Mouse (Mus musculus): Measurements from ENCODE around the gene Pithd1. TPM values are rescaled to one million over a fixed set of nuclear protein-coding genes. Genes with fewer than 3 reads are reported as not detected.
A peak's percentile ranks its signal among the peaks of the same experiment; 100 is the strongest.

Gene Pithd1
- polyA plus RNA-seq (2012; rRNA removed): 32.6 and 35.3 TPM in 2 replicates

DNA sequence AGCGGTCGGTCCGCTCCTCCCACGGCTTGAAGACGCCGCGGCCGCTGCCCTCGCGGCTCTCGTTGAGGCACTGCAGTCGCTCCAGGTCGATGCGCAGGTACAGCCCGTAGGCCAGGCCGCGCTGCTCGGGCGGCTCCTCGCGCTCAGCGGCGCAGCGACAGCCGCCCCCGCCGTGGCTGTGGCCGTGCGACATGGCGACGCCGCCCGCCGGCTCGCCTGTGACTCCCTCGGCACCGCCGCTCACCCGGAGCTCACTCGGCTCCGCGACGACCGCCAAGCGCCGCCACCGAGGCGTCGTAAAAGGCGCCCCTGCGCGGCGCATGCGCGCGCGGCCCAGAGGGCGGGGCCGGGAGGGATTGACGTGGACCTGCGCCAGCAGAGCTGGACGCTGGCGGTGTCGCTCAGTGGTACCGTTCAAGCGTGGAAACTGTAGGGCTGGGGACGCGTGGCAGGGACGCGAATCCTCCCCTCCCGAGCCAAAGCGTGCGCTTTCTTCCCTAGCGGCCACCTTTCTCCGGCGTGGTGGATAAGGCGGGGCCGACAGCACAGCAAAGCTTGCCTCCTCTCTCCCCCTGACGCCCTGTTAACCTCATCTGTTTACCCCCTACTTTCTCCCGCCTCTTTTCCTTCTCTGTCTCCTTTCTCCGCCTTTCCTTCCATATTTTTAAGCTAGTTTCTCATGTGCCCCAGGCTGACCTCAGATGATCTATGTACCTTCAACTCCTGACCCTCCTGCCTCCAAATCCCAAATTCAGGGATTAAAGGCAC lies at the start of gene Pithd1:
Pithd1 (minus strand) TSS at position 322 of the 768 bp plus-strand sequence.
- no peak for DNase-seq (ENCODE audit: low read depth, low spot score)
- WGBS: under 1% methylated on average over 81 of the region's 81 CpGs

GRCm38 (mm10) chr4:136035078-136035477 lies 48.0 kb upstream of the Pithd1 start:
- WGBS: 71% methylated on average over 4 of the region's 4 CpGs
- no peak for DNase-seq (ENCODE audit: low read depth, low spot score)

GRCm38 (mm10) chr4:136033231-136033630 lies 46.2 kb upstream of the Pithd1 start:
- 72% methylated on average over 1 of the region's 1 CpGs for WGBS
- DNase-seq (ENCODE audit: low read depth, low spot score): no peak

DNA sequence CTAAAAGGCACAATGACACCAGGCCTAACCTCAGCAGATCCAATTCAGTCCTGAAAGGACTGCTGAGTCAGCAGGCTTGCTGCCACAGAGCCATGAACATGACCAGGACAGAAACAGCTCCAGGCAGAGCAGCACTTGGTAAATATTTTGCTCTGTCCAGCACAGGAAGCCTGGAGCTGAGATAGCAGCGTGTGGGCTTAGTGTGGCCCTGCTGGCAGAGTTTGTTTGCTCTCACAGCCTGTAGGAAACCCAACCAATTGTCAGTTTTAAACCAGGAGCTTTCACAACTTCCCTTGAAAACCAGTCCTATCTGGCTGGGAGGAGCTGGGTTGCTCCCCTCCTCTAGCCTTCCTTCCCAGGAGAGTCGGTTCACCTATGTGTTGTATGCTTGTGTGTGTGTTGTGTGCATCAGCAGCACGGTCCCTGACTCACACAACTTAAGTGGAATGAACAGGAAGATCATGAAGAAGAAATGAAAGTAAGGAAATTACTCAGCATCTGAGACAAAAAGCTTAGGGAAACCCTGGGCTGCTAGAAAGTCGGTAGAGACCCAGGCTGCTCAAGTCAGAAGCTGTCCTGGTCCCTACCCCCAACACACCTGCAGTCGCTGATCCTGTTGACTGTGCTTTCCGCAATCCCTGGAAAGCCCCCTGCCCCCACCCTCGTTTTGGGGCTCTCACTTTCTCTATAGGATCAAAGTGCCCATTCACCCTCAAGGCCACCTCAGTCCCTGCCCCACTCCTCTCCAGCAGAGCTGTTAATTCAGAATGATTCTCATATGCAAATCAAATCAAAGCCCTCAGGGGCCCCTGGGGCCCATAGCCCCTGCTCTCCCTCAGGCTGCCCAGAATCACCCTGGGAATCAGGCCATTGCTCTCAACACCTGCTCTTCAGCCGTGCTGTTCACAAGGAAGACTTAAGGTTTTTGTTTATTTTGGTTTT lies 44.2 kb upstream of the Pithd1 start:
- WGBS: 18% methylated on average over 8 of the region's 8 CpGs
- DNase-seq (ENCODE audit: low read depth, low spot score): no peak

DNA sequence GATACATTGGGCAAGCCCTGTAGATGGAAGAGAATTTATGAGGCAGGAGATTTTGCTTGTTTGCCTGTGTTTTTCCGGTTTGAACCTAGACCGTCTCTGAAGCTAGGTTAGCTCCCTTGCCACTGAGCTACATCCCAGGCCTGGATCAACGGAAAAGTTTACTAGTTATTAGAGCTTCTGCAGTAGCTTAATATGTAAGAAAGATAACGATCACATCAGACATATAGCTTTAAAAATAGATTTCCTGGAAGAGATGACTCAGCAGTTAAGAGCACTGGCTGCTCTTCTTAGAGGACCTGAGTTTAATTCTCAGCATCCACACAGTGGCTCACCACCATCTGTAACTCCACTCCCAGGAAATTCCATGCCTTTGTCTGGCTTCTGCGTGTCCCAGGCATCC lies 41.6 kb upstream of the Pithd1 start:
- 54% methylated on average over 5 of the region's 5 CpGs for WGBS
- DNase-seq (ENCODE audit: low read depth, low spot score): no peak

GRCm38 (mm10) chr4:136028132-136028564 lies 41.1 kb upstream of the Pithd1 start:
- no peak for DNase-seq (ENCODE audit: low read depth, low spot score)
- WGBS: 85% methylated on average over 19 of the region's 19 CpGs

DNA sequence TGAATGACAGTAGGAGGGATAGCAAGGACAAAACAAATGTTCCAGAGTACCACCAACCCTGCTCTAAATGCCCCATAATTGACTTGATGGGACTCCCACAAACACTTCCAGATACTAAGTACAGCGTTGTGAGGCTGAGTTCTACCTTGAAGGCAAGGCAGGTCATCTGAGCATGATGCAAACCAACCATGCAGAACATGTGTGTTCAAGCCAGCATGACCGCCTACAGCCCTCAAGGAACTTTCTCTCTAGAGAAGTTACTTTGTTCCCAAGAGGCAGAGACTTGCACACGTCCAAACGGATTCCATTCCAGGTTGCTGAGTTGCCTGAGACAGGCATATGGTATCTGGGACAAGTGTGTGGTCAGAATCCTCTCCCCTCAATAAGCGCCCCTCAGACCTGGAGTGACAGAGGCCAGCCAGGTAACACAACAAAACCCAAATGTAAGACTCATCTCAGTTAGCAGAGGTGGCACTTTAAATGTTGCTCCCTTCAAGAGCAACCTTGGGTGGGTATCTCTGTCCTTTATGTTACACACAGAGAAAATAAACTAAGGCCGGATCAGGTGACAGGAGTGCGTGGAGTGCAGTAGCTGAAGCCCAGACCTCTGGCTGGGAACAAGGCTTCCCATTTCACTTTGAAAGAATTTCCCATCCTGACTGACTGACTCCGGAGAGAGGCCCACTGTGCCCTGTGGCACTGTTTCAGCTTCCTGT lies 40.5 kb upstream of the Pithd1 start:
- 85% methylated on average over 8 of the region's 8 CpGs for WGBS
- no peak for DNase-seq (ENCODE audit: low read depth, low spot score)

DNA sequence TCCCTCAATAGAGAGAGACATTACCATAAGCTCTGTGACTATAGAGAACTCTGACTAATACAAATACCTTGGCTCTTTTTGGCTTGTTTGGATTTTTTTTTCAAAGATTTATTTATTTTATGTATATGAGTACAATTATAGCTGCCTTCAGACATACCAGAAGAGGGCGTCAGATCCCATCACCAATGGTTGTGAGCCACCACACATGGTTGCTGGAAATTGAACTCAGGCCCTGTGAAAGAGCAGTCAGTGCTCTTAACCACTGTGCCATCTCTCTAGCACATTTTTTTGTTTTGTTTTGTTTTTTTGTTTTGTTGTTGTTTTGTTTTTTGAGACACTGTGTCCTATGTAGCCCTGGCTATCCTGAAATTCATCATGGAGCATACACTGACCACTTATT lies 38.3 kb upstream of the Pithd1 start:
- DNase-seq (ENCODE audit: low read depth, low spot score): no peak
- WGBS: 76% methylated on average over 1 of the region's 1 CpGs

DNA sequence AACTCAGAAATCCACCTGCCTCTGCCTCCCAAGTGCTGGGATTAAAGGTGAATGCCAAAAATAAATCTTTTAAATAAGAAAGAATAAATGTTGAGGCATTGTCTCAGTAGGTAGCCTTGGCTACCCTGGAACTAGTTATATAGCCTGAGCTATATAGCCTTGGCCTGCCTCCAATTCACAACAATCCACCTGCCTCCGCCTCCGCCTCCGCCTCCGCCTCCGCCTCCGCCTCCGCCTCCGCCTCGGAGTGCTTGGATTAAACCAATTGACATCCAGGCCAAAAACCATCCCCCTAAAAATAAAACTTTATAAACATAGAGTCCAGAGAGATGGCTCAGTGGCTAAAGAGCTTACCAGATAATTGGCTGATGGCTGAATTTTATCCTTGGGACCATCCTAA lies 35.9 kb upstream of the Pithd1 start:
- no peak for DNase-seq (ENCODE audit: low read depth, low spot score)
- WGBS: 71% methylated on average over 9 of the region's 9 CpGs

- WGBS: under 1% methylated on average over 48 of the region's 48 CpGs
- DNase-seq (ENCODE audit: low read depth, low spot score): peak; percentile 94
Measured at GRCm38 (mm10) chr4:136021549-136022047, 34.5 kb upstream of the Pithd1 start, which contains the start of gene Eloa. TSS of gene Eloa (minus strand) at chr4:136021763.

- peak; percentile 18 for DNase-seq (ENCODE audit: low read depth, low spot score)
- WGBS: under 1% methylated on average over 62 of the region's 62 CpGs
Measured at GRCm38 (mm10) chr4:136020743-136021548, 33.9 kb upstream of the Pithd1 start.

DNA sequence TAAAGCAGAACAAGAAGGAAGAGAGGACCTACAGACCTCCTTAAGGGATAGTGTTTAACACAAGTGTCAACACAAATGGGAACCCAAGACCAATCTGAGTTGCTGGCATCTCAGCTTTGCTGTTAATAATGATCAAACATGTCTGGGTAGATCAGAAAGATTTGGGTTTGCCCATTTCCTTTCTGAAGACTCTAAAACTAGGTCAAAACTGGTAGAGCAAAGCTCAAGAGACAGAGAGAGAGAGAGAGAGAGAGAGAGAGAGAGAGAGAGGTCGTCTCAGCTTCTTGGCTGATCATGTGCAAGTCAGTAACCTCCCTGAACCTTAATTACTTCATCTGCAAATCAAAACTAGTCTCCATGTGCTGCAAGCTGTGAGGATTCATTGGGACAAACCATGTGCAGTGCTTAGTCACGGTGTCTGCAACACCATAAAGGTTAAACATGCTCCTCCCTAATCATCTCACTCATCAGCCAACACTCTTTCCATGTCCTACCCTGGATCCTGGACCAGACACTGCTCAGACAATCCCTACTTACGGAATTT lies 29.1 kb upstream of the Pithd1 start:
- 40% methylated on average over 3 of the region's 3 CpGs for WGBS
- DNase-seq (ENCODE audit: low read depth, low spot score): no peak

DNA sequence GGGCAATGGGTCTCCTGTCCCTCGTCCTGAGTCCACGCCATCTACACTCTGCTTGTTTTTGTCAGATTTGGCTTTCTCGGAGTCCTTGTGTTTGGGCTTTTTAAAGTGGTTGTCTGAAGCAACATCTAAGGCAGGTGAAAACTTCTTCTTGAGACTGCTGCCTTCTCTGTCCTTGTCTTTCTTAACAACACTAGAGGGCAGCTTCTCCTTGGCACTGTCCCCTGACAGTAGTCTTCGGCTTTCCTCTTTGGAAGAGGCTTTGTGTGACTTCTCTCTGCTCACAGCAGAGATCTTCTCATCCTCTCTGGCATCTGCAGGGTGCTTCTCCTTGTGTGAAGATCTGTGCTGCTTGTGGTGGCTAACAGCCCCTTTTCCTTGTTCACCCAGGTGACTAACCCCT lies 23.5 kb upstream of the Pithd1 start:
- WGBS: 86% methylated on average over 4 of the region's 4 CpGs
- no peak for DNase-seq (ENCODE audit: low read depth, low spot score)

DNA sequence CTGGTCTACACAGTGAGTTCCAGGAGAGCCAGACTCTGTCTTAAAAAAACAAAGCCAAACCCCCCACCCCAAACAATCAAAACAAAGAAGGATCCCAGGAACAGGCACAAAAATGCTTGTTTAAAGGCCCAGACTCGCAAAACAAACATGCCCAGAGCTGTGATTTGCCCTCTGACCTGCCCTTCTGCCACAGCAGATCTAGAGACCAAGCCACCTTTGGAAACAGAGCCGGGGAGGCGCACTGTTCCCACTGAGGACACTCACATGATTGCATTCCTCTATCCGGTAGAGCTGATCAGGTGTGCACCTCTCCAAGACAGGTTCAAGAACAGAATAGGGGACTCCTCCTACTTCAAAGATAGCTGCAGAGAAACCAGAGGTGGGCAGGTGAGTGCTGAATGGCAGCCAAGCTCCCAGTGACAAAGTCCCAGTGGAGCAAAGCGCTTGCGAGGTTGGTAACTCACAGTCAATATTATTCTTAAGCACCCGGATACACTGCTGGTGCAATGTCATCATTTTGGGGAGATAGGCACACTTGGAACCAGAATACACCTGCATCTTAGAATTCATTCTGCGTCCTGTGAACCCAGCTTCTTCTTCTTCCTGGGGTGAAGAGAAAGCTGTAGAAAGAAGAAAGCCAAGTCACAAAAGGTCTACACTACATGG lies 21.9 kb upstream of the Pithd1 start:
- WGBS: 87% methylated on average over 8 of the region's 8 CpGs
- DNase-seq (ENCODE audit: low read depth, low spot score): no peak

GRCm38 (mm10) chr4:136006821-136007220 lies 19.8 kb upstream of the Pithd1 start:
- 83% methylated on average over 3 of the region's 3 CpGs for WGBS

DNA sequence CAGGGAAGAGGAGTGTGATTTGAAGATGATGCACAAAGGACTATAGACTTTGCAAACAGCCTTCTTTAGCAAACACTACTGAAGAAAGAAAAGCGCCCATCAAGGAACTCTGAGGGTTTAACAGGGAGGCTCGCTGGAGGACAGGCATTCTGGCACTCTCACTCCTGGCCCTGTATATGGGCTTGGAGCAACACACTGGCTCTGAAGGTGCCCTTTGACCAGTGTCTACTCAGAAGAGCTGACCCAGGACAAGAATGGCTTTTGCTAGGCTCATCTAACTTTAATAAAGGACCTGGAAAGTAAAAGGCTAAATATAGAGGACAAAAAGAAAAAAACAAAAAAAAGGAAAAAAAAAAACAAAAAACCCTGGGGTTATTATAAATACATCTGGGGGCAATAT lies 17.9 kb upstream of the Pithd1 start:
- WGBS: 94% methylated on average over 2 of the region's 2 CpGs
- no peak for DNase-seq (ENCODE audit: low read depth, low spot score)

More at GRCm38 (mm10) chr4:136006821-136007220, 19.8 kb upstream of the Pithd1 start:
- DNase-seq (ENCODE audit: low read depth, low spot score): no peak

DNA sequence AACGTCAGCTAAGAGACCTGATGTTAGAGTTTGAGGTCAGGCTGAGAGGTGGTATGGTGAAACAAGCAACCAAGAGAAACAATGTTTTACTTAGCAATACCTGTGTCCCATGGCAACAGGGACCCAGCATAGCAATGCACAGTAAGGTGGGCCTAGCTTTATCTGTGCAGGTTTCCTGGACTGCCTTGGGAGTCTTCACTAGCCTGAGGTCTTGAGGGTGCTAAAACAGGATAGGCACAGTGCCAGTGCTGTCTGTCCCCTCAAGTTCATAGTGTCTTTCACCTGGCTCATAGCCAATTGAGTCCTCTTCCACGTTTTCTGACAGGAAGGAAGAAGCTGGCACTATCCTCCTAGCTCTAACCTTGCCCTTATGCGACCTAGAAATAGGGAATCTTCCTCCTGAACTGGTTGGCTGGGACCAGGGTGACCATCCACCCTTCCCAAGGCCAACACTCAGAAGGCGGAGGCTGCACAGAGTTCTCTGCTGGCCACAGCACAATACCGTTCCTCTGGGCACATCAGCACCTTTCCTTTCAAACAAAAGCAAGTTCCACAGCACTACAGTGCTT lies 17.1 kb upstream of the Pithd1 start:
- no peak for DNase-seq (ENCODE audit: low read depth, low spot score)
- WGBS: 79% methylated on average over 5 of the region's 5 CpGs

- WGBS: 64% methylated on average over 4 of the region's 4 CpGs
- DNase-seq (ENCODE audit: low read depth, low spot score): no peak
Measured at GRCm38 (mm10) chr4:135995118-135995517, 8.1 kb upstream of the Pithd1 start.
